Mouse (Mus musculus) lung, postnatal 10 days (tissue): ENCODE measurements around the gene Atad2b.
"Not testable (repeated sequence)": the region's sequence is repeated elsewhere in the genome, so short reads cannot be mapped to it uniquely, and the experiment has no call there.

Experiments used
- DNase-seq: peaks from one replicate; pipeline ENCODE4 v3.0.0; 2021

Gene Atad2b

DNA sequence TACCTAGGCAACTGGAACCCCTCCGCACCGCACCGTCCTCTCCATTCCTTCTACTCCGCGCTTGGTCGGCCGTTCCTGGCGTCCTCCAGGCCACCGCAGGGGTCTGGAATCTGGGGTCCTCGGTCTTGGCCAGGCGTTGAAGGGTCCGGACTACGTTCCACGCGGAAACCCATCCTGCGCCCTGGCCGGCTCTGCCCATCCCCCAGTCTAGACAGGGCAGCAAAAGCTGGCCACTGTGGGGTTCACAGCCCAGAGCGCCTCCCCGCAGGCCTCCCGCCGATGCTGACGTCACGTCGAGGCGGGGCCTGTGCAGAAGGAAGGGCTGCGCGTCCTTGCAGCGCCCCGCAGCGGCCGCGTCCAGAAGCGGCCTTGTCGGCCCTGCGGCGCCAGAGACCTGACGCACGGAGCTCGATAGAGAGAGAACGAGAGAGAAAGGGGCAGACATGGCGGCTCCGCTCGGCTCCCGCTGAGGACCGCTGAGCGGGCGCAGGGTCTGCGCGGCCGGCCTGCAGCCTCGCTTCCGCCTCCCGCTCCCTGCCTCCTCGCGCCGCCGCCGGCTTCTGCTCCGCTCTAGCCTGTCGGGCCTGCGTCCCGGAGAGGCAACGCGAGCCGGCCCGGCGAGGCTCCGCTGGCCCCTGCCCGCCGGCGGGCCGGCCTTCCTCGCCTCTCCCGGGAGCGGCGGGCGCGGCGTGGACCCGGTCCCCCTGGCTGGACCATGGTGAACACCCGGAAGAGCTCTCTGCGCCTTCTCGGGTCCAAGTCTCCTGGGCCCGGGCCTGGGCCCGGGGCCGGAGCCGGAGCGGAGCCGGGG lies at the start of gene Atad2b:
Atad2b (plus strand) TSS at position 360 of the 811 bp plus-strand sequence.
- DNase-seq, result peak; percentile 97

DNA sequence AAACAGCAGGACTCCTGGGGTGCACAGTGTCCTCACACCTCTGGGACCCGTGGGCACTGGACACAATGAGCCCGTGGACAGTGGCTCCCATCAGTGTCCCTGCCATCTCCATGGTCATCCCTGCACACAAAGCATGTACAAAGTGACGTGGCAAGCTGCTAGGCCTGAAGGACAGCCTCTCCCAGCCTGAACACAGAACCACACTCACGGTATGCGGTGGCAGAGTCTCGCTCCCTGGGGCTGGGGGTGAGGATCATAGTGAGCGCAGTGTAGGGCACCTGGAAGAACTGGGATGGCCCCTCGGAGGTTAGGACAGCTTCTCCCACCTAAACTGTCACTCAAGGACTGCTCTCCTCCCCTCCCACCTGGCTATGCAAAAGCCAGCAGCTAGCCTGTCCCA lies 48.2 kb upstream of the Atad2b start:
- no peak for DNase-seq

DNA sequence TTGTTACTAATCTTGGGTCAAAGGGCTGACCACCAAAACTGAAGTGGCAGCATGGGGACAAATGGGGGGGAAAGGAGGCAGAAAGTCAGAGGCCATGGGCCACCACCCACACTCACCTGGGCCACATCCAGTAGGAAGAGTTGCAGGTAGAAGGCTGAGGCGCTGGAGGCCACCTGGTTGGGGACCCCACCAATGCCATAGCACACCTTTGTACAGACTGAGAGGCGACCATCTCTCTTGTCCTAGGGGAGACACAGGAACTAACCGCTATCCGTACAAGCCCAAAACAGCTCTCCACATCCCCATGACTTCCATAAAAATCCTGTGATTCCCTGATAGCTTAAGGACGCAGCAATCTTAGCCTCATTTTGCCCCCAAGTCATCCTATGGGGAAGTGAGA lies 45.9 kb upstream of the Atad2b start:
- DNase-seq, result no peak

DNA sequence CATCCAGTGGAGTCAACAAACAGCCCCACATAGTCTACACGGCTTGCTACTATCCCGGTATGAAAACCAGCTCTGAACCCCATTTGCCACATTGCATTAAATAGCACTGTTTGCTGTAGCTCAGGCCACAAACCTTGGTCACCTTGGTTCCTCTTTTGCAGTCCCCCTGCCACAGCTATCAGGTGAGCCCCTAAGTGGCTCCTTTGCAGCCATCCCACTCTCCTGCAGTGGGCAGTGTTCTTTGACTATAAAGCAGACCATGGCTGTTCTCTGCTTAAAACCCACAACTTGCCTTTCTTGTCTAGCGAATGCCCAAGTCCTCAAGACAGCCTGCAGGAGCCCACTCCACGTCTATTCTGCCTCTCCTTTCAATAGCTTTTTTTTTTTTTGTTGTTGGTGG lies 44.9 kb upstream of the Atad2b start:
- no peak for DNase-seq

DNA sequence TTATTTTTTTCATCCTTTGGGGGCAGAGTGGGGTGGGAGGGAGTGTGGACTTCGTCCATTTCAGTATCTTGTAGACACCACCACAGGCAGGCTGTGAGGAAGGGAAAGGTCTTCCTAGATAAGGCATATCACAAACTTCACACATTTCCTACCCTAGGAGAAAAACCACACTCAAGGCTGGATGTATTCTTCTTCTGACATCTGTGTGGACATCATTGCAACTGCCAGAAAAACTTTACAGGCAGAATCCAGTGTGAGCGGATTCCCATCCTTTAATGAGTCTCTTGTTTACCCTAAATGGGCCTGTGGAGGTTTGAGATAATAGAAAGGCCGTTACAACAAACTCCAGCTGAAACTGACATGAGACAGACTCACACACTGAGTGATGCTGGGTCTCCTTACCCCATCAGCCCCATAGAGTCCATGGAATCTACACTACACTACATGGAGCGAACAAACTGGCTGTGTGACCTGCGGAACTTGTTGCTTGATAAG lies 44.1 kb upstream of the Atad2b start:
- no peak for DNase-seq

DNA sequence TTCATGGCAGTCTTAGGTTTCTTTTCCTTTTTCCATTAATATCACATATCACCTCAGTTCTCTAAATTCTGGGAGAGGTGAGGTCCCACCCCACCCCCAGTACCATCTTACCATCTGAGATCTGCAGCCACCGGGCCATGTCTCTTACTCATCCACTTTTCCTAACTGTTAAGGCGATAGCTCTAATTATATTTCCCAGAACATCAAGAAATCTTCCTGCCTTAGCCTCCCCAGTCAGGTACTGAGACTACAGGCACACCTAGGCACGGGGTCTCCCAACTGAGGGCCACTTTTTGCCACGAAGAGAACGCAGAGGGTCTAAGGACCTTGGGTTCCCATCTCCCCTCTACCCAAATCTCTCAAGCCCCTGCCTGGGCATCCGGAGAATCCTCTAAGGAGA lies 43.6 kb upstream of the Atad2b start:
- no peak for DNase-seq

DNA sequence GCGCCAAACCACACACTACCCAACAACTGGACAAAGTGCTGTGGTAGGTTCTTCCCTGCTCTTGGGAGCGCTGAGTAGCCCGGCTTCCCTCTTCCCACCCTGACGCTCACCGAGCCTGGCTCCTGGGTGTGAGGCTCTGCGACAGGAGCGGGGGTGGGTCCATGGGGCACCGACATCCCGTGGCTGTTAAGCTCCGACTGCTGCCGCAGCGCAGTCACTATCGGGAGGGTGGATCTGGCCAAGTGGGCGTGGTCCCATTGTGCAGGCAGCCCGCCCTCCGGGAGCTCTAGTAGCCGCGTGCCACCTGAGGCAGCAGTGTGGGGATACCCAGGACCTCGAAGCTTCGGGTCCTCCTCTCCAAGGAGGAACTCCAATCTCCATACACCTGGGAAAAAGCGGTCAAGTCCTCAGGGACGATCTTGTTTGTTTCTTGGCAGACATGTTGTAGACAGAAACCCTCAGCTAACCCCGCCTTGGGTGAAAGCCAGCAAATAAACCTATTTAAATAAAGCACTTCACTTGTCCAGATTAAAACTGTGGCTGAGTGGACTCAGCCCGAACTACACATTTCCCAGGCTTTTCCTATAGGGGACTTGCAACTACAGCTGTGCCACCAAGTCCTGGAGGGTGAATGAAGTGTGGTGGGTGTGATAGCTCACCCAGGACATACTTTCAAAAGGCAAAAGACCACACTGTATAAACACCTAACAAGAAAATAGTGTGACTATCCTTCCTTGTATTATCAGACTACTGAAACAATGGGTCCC lies 42.8 kb upstream of the Atad2b start, which contains the start of gene Mfsd2b:
Mfsd2b (minus strand) TSS at position 199 of the 767 bp plus-strand sequence.
- DNase-seq, result peak; percentile 85

DNA sequence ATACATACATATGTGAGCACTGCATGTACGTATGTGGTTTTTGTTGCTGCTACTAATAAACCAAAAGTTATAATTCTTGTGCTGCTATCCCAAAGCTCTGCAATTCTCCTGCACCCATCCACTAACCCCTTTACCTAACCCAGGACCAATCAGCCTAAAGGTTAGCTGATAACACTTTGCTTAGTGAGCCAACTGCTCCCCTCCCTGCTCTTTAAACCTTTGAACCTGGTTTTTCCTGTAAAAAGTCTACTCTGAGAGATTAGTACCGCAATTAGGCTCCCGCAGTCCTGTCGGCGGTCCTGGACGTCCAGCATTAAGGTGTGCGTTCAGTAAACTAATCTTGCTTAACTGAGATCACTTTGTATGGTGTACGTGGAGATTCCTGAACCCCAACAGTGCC lies 41.5 kb upstream of the Atad2b start:
- DNase-seq, result no peak

DNA sequence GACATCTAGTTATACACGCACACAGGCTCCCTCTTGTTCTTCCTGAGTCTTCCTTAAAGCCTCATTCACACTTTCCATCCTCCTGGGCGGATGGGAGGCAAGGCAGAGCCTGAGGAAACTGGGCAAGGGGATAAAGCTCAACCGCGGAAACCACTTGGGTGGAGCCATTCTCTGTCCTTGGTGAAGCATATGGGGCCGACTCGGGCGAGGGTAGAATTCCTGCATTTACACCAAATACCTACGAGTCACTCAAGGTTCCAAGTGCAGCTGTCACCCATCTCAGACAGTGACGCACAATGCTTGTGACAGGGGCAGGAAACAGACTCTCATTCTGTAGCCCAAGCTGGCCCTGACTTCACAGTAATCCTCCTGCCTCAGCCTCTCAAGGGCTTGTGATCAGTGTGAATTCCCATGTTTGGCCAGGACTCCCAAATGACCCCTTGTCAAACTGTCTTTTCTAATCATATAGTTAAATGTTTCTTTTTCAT lies 38.8 kb upstream of the Atad2b start:
- DNase-seq, result no peak

DNA sequence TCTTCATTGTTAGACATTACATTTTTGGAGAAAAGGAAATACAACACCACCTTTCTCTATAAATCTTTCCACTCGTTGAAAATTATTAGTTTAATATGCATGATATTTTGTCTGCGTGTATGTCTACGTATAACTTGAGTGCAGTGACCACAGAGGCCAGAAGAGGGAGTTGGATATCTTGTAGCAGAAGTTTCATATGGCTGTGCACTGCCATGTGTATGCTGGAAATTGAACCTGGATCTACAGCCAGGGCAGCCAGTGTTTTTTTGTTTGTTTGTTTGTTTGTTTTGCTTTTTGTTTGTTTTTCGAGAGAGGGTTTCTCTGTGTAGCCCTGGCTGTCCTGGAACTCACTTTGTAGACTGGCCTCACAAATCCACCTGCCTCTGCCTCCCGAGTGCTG lies 38.1 kb upstream of the Atad2b start:
- DNase-seq, result no peak

DNA sequence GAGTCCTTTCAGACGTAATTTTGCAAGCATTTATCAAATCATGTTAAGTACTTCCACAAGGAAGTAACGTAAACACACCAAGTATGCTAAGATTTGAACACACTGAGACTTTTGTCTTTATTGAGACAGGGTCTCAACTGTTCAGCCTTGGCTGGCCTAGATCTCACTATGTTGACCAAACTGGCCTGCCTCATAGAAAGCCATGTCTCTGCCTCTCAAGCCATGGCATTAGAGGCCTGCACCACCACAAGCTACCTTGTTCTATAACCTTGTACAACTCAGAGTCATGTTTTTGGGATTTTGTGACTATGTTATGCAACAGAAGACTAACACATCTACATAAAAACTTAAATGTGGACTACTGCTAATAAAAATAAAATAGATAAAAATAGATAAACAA lies 35.1 kb upstream of the Atad2b start:
- no peak for DNase-seq

DNA sequence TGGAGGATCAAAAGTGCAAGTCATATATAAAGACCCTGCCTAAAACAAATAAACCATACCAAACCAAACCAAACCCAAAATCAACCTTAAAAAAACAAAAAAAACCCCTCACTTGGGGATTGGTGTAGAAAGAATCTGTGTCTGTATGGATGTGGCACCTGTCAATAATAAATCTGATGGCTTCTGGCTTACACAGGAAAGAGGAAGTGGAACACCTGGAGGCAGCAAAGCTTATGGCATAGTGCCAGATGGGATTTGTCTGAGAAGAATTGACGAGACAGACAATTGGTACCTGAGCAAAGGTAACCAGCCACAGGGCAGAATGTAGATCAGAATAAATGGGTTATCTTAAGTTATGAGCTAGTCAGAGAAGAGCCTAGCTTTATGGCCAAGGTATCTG lies 32.1 kb upstream of the Atad2b start:
- no peak for DNase-seq

DNA sequence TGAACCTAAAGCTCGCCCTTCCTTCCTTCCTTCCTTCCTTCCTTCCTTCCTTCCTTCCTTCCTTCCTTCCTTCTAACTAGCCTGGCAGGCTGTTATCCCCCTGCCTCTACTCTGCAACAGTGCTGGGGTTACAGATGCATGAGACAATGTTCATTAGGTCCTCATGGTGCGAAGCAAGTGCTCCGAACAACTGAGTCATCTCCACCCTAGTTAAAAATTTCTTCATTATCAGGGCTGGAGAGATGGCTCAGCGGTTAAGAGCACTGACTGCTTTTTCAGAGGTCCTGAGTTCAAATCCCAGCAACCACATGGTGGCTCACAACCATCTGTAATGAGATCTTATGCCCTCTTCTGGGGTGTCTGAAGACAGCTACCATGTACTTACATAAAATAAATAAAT lies 30.6 kb upstream of the Atad2b start:
- DNase-seq, result not testable (repeated sequence)

DNA sequence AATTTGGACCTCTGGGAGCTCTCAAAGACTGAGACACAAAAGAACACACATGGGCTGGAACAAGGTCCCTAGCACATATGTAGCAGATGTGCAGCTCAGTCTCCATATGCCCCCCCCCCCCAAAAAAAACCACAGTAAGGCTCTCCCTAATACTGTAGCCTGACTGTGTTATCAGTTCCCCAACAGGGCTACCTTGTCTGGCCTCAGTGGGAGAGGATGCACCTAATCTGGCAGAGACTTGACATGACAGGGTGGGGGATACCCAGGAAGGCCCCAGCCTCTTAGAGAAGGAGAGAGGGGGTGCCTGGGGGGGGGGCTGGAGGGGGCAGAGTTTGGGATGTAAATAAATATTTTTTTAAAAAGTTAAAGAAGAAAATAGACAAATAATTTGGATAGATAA lies 28.4 kb upstream of the Atad2b start:
- DNase-seq, result no peak

DNA sequence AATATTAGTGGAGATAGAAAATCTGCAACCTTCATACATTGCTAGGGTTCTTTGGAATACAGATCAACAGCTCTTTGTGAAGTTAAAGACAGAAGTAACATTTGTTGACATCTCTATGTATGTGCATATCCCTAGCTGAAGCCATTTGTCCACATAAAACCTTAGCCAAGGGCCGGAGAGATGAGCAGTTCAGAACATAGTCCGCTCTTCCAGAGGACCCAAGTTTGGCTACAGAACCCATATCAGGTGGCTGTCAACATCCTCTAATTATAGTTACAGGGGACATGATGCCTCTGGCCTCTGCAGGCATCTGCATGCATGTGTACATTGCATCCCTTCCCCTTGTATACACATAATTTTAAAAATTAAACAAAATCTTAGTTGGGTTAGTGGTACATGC lies 27.9 kb upstream of the Atad2b start:
- DNase-seq, result no peak

DNA sequence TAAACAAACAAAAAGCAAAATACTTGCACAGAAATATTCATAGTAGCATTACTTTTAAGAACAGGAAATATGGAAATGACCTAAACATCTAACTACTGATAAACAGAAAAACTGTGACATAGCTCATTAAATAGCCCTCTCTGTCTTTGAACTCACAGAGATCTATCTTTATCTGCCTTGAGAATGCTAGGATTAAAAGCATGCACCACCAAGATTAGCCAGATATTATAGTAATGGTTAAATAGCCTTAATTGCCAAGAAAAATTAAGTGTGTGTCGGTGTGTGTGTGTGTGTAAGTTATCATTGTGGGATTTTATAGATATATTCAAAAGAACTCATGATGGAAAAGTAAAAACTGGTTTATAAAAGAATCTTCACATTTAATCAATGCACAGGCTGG lies 27.3 kb upstream of the Atad2b start:
- DNase-seq, result no peak

DNA sequence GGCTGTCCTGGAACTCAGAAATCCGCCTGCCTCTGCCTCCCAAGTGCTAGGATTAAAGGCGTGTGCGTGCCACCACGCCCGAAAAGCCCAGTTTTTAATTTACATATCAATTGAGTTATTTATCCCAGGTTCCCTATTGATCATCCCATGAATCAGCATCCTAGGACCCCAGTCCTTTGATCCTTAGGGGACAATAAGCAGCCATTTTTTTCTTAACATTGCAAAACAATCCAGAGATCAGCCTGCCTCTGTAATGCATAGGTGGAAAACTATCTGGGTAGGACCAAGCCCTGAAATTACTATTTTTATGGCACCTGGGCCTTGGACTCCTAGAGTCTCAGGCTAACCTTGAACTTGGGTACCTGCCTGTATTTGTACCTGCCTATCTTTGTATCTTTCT lies 19.1 kb upstream of the Atad2b start:
- no peak for DNase-seq

DNA sequence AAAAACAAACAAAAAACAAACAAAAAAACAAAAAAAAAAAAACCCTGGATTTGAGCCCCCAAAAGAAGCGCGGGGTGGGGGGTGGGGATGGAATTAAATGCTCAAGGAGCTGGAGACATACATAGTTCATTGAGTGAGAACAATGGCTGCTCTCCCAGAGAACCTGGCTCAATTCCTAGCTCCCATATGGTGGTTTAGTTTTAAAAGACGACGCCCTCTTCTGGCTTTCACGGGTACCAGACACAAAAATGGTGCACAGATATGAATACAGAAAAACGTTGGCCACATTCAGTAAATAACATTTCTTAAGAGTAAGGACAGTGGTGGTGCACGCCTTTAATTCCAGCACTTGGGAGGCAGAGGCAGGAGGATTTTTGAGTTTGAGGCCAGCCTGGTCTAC lies 11.2 kb upstream of the Atad2b start:
- no peak for DNase-seq

DNA sequence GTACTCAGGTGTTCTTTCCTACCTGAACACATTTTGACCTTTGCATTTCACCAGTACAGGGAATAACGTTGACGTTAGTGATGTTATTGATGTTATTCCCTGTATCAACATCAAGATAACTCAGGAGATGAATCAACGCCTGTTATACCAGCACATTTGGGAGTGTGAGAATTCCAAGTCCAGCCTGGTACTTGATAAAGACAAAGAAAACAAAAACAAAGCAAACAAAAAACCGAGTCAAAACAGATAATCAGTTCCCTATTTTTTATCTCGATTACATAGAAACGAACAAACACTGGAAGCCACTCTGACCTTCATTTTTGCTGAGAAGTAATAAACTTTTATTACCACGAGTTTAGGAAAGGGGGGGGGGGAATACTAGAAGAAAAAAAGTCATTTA lies 10.7 kb upstream of the Atad2b start:
- no peak for DNase-seq

DNA sequence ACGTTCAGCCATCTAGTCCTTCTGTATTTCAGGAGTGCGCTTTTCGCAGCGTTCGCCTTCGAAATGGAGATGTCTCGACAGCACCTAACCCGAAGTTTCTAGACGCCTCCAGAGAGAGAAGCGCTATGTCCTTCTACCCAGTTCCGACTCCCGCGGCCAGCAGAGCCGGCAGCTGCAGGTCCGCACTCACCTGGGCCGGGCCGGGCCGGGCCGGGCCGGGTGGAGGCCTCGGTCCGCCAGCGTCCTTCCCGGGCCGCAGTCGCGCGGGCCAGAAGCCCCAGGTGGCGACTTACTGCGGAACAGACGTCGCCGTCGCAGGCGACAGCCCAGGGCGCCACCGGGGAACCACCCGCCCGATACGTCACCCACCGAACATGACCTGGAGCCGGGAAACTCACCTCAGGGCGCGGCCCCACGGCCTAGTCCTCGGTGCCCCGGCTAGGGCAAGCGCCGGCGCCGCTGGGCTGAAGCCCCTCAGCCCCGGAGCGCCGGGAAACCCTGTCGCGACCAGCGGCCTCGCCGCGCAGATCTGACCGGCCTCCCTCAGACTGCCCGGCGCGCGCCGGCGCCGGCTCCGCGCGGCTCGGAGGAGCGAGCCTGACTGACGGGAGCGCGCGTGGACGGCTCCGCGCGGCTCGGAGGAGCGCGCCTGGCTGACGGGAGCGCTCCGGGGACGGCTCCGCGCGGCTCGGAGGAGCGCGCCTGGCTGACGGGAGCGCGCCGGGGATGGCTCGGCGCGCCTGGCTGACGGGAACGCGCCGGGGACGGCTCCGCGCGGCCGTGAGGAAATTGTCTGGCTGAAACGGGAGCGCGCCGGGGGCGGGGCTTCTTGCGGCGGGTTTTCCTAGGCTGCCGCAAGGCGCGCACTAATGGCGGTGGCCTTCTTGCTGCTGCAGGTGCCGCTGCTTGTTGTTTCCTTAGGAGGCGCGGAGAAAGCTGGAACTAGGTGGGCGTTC lies 9.9 kb upstream of the Atad2b start, which contains the start of gene Ubxn2a:
Ubxn2a (minus strand) TSS at position 755 of the 956 bp plus-strand sequence.
- DNase-seq, result peak; percentile 97

DNA sequence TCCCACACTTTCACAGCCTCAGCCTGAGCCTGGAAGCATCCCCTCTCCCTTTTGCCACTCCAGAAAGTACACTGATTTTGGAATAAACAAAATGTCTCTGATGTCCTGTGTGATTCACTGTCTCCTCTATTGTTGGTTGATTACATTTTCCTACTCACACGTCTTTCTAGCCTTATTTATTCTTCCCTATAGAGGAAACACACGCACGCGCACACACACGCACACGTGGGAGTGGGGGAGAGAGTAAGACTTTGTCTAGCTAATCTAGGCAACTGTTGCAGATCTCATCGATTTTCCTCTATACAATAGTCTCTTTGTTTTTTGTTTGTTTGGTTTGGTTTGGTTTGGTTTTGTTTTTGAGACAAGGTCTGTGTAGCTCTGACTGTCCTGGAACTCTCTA lies 8.8 kb upstream of the Atad2b start:
- DNase-seq, result no peak

DNA sequence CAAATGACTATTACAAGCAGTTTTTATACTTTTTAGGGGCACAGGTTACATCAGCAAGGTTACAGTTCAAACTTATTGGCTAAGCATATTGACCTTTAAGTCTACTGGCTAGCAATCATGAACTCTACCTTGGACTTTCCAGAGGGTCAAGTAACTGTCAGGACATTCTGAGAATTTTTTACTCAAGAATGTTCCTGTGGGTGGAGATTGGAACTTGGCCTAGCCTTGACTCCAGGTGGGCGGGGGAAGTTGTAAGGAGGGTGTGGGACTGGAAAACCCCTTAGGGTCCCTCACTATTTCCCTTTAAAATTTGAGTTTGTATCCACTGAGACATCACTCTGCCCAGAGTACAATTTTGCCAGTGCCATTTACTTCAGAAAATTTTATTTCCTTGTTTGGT lies 6.7 kb upstream of the Atad2b start:
- DNase-seq, result not testable (repeated sequence)

DNA sequence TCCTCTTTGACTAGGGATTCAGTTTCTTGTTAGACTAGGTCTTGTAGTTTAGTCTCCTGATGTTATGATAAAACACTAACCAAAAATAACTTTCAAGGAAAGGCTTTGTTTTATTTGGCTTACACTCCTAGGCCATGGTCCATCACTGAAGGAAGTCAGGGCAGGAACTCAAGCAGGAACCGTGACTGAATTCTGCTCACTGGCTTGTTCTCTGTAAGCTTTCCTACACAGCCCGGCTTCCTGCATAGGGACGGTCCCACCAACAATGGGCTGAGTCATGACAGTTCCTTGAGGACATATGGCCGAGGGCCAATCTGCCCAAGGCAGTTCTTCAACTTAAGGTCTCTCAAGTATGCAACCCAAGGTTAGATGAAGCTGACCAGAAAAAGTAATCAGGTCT lies 5.4 kb upstream of the Atad2b start:
- no peak for DNase-seq
